Comparison of ENCODE assay signal across 18 mouse cellular contexts in the genomic region with DNA sequence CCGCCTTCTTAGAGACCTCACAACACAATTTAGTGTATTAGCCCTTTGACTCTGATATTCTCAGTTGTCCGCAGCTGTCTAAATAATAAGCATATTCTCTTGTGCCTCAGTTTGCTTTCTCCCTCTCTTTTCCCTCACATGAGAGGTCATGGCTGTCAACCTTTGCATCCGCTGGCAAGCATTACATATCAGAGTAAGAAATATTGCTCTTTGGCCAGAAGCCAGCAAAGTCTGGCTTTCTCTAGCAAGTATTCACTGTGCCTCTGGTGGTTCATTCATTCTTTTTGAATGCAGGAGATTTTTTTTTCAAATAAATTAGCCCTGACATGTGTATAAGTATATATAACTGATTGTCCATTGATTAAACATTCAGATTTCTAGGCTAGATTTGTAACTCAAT. TPM values are rescaled to one million over a fixed set of nuclear protein-coding genes. Genes with fewer than 3 reads are reported as not detected.
DNase-seq lines count a peak whose midpoint lies in the region; ATAC-seq and TF ChIP-seq lines count a peak whose summit lies in the region.
"Had no signal": no experiment of that assay in that cellular context is flagged by ENCODE, and none has a peak within 500 bp of the region (broad histone marks: within the 10 kb centered on the region; RNA-seq: fewer than 3 reads in every experiment).

No protein-coding gene starts in this region.

- TF ChIP-seq EP300 in lung, postnatal 0 days (IDR thresholded peaks at IDR 0.05), result no peak

- H3K9me3 ChIP-seq in heart, embryonic 16.5 days (replicated peaks; ENCODE audit: control insufficient read depth, low read length), result no peaks in the 10 kb centered on the region
- no peaks in the 10 kb centered on the region for H3K9me3 ChIP-seq in lung, postnatal 0 days (ENCODE audit: low read length)
- H3K9me3 ChIP-seq in forebrain, embryonic 15.5 days, result no peaks in the 10 kb centered on the region
- H3K9me3 ChIP-seq: intestine, embryonic 15.5 days; liver, embryonic 15.5 days; neural tube, embryonic 15.5 days; stomach, embryonic 15.5 days had no signal

- no peak overlapping the region for H3K4me2 ChIP-seq in heart, embryonic 16.5 days (ENCODE audit: low read depth, low read length)
- no peak overlapping the region for H3K4me2 ChIP-seq in lung, postnatal 0 days (replicated peaks; ENCODE audit: low read depth, low read length)
- H3K4me2 ChIP-seq in forebrain, embryonic 15.5 days (replicated peaks), result no peak overlapping the region
- H3K4me2 ChIP-seq: intestine, embryonic 15.5 days; liver, embryonic 15.5 days; neural tube, embryonic 15.5 days; stomach, embryonic 15.5 days had no signal

- DNase-seq in heart, postnatal 10 days, result no peak
- peak; percentile 21 for DNase-seq in lung, postnatal 0 days (ENCODE audit: low spot score)
- no peak for DNase-seq in lung, adult 2 months
- peak; percentile 66 for DNase-seq in adrenal gland, postnatal 14 days
- DNase-seq in large intestine, adult 2 months (ENCODE audit: low read depth, low spot score), result peak; percentile 6
- DNase-seq in spleen, postnatal 14 days (ENCODE audit: low spot score in 2 of 2), result no peak
- DNase-seq: cerebellum, adult 8-10 months; heart, postnatal 14 days; right cerebral cortex, postnatal 25 days; thymus, postnatal 4 days had no signal

- H3K27me3 ChIP-seq in heart, embryonic 16.5 days (ENCODE audit: control insufficient read depth, insufficient read depth, low read length), result no peaks in the 10 kb centered on the region
- no peaks in the 10 kb centered on the region for H3K27me3 ChIP-seq in lung, postnatal 0 days (replicated peaks; ENCODE audit: insufficient read depth, low read length)
- H3K27me3 ChIP-seq in forebrain, embryonic 15.5 days, result no peaks in the 10 kb centered on the region
- H3K27me3 ChIP-seq: intestine, embryonic 15.5 days; liver, embryonic 15.5 days; neural tube, embryonic 15.5 days; stomach, embryonic 15.5 days had no signal

- TF ChIP-seq POLR2A in lung, adult 2 months (IDR thresholded peaks at IDR 0.05; ENCODE audit: borderline replicate concordance, extremely low read depth, low read depth, low read length), result no peak

- no peak overlapping the region for H3K9ac ChIP-seq in heart, embryonic 16.5 days (ENCODE audit: low read length)
- no peak overlapping the region for H3K9ac ChIP-seq in lung, postnatal 0 days (replicated peaks; ENCODE audit: low read depth)
- H3K9ac ChIP-seq in forebrain, embryonic 15.5 days (replicated peaks), result no peak overlapping the region
- H3K9ac ChIP-seq: intestine, embryonic 15.5 days; liver, embryonic 15.5 days; neural tube, embryonic 15.5 days; stomach, embryonic 15.5 days had no signal

- intact Hi-C loops in heart, postnatal 10 days (cut with DNase I), result no loop called here

- H3K4me1 ChIP-seq in heart, embryonic 16.5 days (ENCODE audit: control insufficient read depth, insufficient read depth, low read length), result peaks cover 27% of the 10 kb centered on the region
- no peaks in the 10 kb centered on the region for H3K4me1 ChIP-seq in lung, postnatal 0 days (ENCODE audit: insufficient read depth, low read depth, low read length)
- H3K4me1 ChIP-seq in lung, adult 2 months (ENCODE audit: control insufficient read depth, insufficient read depth, low read length), result peaks cover 7% of the 10 kb centered on the region; the same call in 1 of the 2 replicates
- peaks cover 18% of the 10 kb centered on the region for H3K4me1 ChIP-seq in forebrain, embryonic 15.5 days
- H3K4me1 ChIP-seq: stomach, embryonic 15.5 days had no signal

- no peak overlapping the region for H3K4me3 ChIP-seq in heart, embryonic 16.5 days (ENCODE audit: low read length)
- no peak overlapping the region for H3K4me3 ChIP-seq in lung, postnatal 0 days (ENCODE audit: low read depth, low read length)
- no peak overlapping the region for H3K4me3 ChIP-seq in lung, adult 2 months (replicated peaks; ENCODE audit: extremely low read depth, low read depth, low read length)
- no peak overlapping the region for H3K4me3 ChIP-seq in forebrain, embryonic 15.5 days
- H3K4me3 ChIP-seq: intestine, embryonic 15.5 days; liver, embryonic 15.5 days; neural tube, embryonic 15.5 days; stomach, embryonic 15.5 days had no signal

- H3K27ac ChIP-seq in heart, embryonic 16.5 days (ENCODE audit: low read length), result peak overlapping the region; percentile 18; the same call in 1 of the 2 replicates
- H3K27ac ChIP-seq in lung, postnatal 0 days (ENCODE audit: low read length), result no peak overlapping the region
- no peak overlapping the region for H3K27ac ChIP-seq in forebrain, embryonic 15.5 days (replicated peaks)
- H3K27ac ChIP-seq: intestine, embryonic 15.5 days; liver, embryonic 15.5 days; neural tube, embryonic 15.5 days; stomach, embryonic 15.5 days had no signal

- H3K36me3 ChIP-seq in heart, embryonic 16.5 days (ENCODE audit: control insufficient read depth, insufficient read depth), result peaks cover 4% of the 10 kb centered on the region; the same call in 1 of the 2 replicates
- no peaks in the 10 kb centered on the region for H3K36me3 ChIP-seq in lung, postnatal 0 days (ENCODE audit: insufficient read depth, low read length)
- H3K36me3 ChIP-seq in forebrain, embryonic 15.5 days, result no peaks in the 10 kb centered on the region
- H3K36me3 ChIP-seq: intestine, embryonic 15.5 days had no signal

- WGBS in heart, embryonic 16.5 days, result 63% methylated on average over 3 of the region's 3 CpGs
- 55% methylated on average over 3 of the region's 3 CpGs for WGBS in lung, postnatal 0 days
- WGBS in lung, adult 2 months, result 61% methylated on average over 3 of the region's 3 CpGs
- WGBS in large intestine, adult 2 months, result 65% methylated on average over 3 of the region's 3 CpGs
- 76% methylated on average over 3 of the region's 3 CpGs for WGBS in forebrain, embryonic 15.5 days

- no peak for ATAC-seq in heart, embryonic 16.5 days (replicated peaks; ENCODE audit: extremely low read depth, insufficient read depth, low FRiP score)
- no peak for ATAC-seq in lung, postnatal 0 days
- ATAC-seq in forebrain, embryonic 15.5 days (replicated peaks), result no peak
- ATAC-seq: forebrain, embryonic 16.5 days; intestine, embryonic 15.5 days; midbrain, embryonic 16.5 days had no signal

- TF ChIP-seq CTCF in lung, postnatal 0 days (IDR thresholded peaks at IDR 0.05), result no peak
- no peak for TF ChIP-seq CTCF in lung, adult 2 months (IDR thresholded peaks at IDR 0.05; ENCODE audit: insufficient read depth, low read length)

RNA-seq across cellular contexts. Expression of a gene that starts 49.5 kb away (rescaled TPM):
- 70.5 and 71.8 TPM in 2 replicates for polyA plus RNA-seq in heart, embryonic 16.5 days (2015; fragmentation: Nextera tagmentation; extraction: Ambion mirVana)
- total RNA-seq in heart, postnatal 10 days (2021), result 10 to 100 TPM; 76.0 to 76.1 TPM
- polyA plus RNA-seq in lung, postnatal 0 days (2015; fragmentation: Nextera tagmentation; extraction: Ambion mirVana), result 46.1 and 52.1 TPM in 2 replicates
- 56.5 and 64.3 TPM in 2 replicates for polyA plus RNA-seq in lung, adult 2 months (2012; rRNA removed)
- 100 and 101 TPM in 2 replicates for total RNA-seq in adrenal gland, postnatal 14 days (2021)
- polyA plus RNA-seq in large intestine, adult 2 months (2012; rRNA removed), result 26.4 and 32.3 TPM in 2 replicates
- polyA plus RNA-seq in forebrain, embryonic 15.5 days (2015; fragmentation: Nextera tagmentation; extraction: Ambion mirVana), result 146 and 160 TPM in 2 replicates

Comparison
In these comparisons a context has a peak if more than half of its experiments do, and no peak if none do; other contexts are left out.
1. DNase-seq: peak in lung, postnatal 0 days (single experiment), adrenal gland, postnatal 14 days (single experiment) and large intestine, adult 2 months (single experiment); none in heart, postnatal 10 days (0 of 2), lung, adult 2 months (single experiment) and spleen, postnatal 14 days (0 of 2).